Mouse (Mus musculus) small intestine, adult 2 months (tissue): Measurements from ENCODE around the gene Itpka.

Experiments used
- CTCF ChIP-seq: fragments of 200-500 bp; IDR thresholded peaks from 2 replicates; pipeline ENCODE4 v1.5.1; 2012; ENCODE audit warnings: low read depth, mild to moderate bottlenecking, control low read depth, inconsistent platforms, low read length, moderate library complexity, mixed read lengths; ENCODE audit not compliant: insufficient replicate concordance, insufficient read length; ENCODE audit errors: extremely low read depth
- POLR2A ChIP-seq: fragments of 200-500 bp; IDR thresholded peaks from 2 replicates; pipeline ENCODE4 v1.6.1; 2012; ENCODE audit warnings: low read depth, mild to moderate bottlenecking, control low read depth, inconsistent platforms, low read length, moderate library complexity

- TF ChIP-seq POLR2A (no peak), CTCF (no peak)
Measured at GRCm38 (mm10) chr2:119799961-119800550, 57.9 kb downstream of the Itpka start.
